Mouse (Mus musculus) megakaryocyte-erythroid progenitor cell, adult 5-6 weeks (primary cell): Measurements from ENCODE around the gene Cyyr1. TPM values are rescaled to one million over a fixed set of nuclear protein-coding genes. Genes with fewer than 3 reads are reported as not detected.
"Not testable (repeated sequence)": the region's sequence is repeated elsewhere in the genome, so short reads cannot be mapped to it uniquely, and the experiment has no call there.

Experiments used
- ATAC-seq: replicated peaks from 2 replicates; pipeline ENCODE4 v1.8.0; 2016; ENCODE audit warnings: mild to moderate bottlenecking, inconsistent platforms; ENCODE audit not compliant: severe bottlenecking, poor library complexity, low FRiP score, low TSS enrichment
- total RNA-seq, 2 experiments: library from RNA; stranded (forward) in 1 of 2; stranded (reverse) in 1 of 2; fragments of 200-1000, 215-1000 nt in 1 of 2; fragments of >200 nt in 1 of 2; fragmentation: Nextera tagmentation in 1 of 2; gene quantifications; 2 replicates each; pipeline ENCODE4 v1.2.3; 2014 to 2017

The Cyyr1 gene
- 1.1 and 1.7 TPM in 2 replicates for total RNA-seq (2014; fragmentation: Nextera tagmentation)
- 0.19 and 0.50 TPM in 2 replicates for total RNA-seq (2017)

DNA sequence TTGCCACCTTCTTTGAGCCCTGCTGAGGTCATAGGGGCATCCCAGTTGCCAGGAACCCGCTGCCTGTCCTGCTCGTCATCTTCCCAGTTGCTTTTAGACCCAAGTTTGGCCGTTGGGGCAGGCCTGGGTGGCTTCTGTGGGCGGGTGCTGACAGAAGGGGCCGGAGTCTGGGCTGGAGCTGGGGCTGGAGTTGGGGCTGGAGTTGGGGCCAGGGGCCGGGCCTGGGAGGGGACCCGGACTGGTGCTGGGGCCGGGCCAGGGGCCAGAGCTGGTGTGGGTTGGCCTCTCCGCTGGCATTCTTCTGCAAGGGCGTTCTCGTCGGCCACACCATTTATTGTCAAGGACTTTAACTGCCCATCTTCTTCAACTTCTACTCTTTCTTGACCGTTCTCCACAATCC is at the start of gene Cyyr1:
TSS of gene Cyyr1 (minus strand) at position 101 of the 400 bp plus-strand sequence.
- ATAC-seq = not testable (repeated sequence)

DNA sequence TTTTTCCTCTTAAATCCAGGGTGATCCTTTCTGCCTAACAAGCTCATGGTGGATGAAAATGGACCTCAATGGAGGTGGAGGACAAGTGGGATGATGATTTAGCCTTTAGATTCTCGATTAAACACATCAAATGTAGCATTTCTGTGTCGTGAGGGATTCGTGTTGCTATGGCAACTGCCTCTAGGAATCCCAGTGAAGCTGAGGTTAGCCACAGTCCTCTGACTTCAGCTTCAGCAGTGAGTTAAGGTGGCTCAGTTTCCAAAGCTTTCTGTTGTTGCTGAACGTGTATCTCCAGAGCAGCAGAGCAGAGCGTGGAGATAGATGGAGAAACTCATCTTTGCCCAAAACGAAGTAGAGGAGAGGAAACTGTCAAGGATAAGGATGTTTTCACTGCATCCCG is 35.6 kb upstream of the Cyyr1 start:
- ATAC-seq = no peak

DNA sequence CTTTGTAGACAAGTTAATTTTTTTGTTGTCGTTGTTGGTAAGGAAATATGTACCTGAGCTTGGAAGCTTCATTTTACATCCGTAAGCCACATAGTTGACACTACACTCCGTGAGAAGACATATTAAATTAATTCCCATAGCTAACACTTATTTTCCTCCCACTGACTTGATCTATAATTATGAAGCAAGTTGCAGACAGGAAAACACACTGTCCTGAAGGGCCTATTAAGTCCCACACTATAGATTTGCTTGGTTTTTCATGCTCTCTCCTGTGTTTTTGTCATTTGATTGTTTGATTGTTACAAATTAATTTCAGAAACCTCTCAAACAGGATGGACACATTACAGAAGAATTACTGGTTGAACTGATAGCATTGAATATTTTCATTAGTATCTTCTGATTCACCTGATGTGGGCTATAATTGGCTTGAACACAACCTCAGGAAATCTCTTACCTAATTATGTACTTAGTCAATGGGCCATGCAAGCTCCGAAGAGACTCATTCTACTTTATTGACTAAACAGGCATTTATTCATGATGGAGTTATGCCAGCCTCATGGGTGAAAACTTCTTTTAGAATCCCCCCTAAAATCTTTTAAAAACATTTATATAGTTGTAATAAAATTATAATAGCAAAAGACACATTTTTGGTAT is 34.5 kb upstream of the Cyyr1 start:
- ATAC-seq = no peak

DNA sequence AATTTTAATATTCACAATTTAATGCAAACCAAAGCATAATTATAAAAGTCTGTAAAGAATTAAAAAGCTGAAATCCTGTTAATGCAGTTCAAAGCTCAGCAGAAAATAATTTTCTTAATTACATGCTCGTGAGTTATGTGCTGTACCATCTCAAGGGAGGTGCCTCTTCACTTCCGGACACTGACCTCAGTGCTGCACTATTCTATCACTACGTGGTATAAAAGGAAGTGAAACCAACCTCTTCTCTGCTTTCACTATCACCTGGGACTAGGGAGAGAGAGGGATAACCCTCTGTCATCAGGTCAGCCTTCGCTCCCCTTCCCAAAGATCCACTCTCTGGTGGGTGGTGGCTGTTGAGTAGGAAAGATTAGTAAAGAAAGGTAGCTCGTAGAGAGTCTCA is 13.3 kb upstream of the Cyyr1 start:
- no peak for ATAC-seq

DNA sequence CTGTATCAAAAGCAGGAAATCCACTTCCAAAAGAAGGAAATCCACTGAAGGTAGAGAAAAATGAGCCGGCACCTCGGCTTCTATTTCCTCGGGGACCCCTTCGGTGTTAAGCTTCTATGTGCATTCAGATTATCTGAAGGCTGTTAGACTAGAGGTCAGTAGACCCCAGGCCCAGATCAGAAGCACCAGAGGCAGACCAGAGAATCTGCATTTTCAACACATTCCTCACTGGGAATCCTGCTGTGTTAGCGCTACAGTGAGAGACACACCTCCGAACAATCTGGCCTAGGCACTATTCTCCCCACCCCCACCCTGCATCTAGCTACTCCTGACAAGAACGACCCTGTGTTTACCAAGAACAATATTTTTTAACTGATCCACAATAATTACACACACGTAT is 641 bp upstream of the Cyyr1 start:
- no peak for ATAC-seq

DNA sequence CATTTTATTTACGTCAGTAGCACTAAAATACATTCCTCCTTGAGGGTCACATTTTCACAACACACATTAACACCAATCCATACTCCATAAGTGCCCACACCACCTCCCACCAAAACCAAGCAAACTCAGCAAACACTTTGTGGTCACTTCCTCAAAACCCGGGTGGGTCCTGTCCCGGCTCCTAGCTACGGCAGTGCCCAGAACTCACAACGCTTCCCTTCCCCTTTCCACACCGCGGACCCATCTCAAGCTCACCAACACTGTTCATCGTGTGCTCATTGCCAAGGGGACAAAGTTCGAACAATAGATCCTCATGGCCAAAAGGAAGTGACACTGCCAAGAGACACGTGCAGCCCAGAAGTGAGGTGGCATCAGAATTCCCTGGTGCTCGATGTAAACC is 1.2 kb downstream of the Cyyr1 start:
- ATAC-seq = not testable (repeated sequence)

DNA sequence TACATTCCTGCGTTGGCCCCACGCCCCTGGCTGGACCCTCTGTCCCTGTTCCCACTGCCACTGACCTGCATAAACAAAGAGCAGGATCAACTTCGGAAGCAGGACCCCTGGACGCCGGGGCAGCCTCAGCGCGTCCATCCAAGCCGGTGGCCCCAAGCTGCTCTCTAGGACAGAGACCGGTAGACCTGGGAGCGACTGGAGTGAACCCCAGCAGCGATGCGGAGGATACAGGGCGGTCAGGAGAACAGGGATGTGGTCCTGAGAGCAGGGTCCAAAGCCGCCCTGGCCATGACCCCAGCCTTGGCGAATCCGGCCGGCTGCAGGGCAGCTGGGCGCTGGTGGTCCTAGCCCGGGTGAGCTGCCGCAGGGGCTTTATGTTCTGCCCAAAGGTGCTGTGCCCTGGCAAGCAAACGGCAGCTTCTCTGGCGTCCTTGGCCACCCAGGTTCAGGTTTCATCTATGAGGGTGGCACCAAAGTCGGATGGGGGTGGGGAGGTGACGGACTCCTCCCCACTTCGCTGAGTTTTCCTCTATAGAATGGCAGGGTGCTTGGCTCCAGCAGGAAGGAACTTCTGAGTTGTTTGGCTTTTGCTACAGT is 3.1 kb downstream of the Cyyr1 start:
- peak; percentile 67 for ATAC-seq

DNA sequence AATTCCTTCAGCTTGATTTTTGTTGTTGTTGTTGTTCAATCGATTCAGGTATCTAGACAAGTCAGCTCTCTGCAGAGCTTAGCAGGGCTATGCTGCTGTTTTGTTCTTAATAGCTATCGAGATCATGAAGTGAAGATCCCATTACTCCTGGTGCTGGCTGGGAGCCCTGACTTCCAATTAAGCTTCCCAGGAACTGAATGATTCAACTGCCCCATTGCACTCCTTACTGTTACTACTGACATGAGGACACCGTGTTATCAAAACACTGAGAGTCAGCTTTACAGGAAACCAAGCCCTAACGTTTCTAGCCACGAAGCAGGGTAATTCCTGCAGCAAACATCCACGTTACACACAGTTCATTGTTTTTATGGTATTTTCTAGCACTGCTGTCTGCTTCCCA is 6.7 kb downstream of the Cyyr1 start:
- ATAC-seq = no peak

DNA sequence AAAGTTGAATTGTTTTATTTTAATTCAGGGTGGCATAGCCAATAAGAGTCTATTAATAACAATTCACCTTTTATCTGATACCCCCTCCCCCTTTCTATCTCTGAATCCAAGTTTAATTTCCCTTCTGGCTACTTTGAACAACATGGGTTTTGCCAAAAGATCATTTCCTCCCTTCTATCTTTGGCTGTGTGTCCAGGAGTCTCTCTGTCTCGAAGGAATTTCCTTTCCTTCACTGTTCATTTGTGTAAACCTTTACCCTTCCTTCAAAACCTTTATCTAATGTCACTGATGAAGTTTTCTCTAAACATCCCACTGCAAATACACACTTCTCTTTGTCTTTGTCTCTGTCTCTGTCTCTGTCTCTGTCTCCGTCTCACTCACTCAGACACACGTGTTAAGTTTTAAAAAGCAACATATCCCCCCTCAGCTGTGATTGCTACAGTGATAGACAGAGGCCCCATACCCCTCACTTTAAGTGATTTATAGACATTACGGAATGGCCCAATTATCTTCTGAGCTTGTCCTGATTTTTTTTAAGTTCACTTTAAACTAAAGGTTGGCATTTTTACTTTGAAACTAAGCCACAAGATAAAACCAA is 11.4 kb downstream of the Cyyr1 start:
- no peak for ATAC-seq

DNA sequence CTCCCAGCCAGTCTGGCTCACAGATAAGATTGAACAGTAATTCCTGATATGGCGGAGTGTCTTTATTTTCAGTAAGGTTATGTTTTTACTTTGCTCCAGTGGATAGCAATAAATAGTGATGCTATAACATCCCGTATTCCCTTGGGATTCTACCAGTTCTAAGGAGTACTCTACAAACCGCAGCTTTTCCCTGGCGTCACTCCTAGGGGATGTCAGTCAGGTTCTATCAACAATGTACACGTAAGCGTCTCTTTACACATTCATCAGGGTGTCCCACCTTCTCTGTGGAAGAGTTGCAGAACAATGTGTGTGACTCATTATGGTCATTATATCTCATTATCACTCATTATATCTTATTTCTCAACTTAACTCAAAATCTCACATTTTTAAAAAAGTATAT is 12.2 kb downstream of the Cyyr1 start:
- ATAC-seq = no peak

DNA sequence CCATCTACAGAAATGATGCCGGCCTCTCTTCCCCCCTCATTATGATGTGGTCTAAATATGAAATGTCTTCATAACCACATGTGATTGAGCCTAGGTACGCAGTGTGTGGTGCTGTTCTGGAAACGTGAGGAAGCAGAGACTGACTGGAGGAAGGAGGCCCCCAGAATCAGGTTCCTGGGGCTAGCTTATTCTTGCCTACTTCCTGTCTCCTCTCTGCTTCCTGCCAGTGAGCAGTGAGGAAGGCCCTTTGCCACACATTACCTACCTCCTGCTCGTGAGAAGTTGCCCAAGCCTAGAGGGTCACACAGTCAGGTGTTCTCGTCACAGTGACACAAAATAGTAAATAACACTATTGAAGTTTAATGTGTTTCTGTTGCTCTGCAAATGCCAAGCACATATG is 14.8 kb downstream of the Cyyr1 start:
- no peak for ATAC-seq

DNA sequence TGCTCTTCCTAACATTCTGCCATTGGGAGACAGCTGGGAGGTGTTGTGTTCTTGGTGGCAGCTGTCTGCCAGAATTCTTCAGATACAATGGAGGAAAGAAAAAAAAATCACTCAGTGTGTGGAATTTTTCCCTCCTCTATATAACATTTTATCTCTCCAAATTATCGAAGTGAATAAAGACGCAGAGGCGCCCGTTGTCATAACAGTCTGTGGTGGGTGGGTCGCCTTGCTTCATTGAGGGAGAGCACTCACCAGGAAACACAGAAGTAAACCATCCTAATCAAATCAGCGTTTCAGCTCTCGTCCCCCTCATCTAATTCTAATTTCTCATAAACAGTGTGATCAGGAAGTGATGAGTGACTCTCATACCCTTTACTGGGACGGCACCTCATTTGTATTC is 17.1 kb downstream of the Cyyr1 start:
- no peak for ATAC-seq

DNA sequence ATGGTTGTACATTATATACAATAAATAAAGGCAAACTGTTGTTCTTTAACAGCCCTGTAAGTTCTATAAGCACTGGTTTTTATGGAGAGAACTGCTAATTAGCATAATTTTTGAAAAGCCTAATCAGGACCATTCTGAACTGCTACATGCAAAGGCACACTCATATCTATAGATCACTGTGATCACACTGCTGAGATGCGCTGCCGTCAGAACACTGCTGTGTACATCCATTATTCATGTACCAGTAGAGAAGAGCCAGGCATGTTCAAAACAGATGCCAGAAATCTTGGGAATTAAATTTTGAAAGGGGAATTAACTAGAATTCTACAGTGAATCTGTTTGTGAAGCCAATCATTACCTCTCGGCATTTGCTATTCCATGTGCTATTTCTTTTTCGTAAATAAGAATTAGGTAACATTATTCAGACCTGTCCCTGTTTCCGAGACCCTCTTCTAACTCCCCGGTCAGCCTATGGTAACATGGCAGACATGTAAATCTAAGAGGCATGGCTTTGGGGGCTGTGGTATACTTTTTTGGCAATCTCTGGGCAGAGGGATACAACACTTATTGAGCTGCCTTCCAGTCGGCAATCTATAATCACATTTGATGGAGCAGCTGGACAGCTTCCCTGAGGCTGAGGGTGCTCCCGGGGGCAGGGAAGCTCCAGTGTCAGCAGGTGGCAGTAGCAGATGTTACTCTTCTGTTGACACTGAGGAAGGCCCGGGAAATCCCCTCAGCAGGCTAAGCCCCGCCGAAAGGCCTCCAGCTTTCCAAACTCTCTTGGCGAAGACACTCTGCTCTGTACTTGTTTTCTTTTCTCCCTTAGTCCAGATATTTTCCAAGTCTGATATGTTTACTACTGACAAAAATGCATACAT is 25.2 kb downstream of the Cyyr1 start:
- ATAC-seq = no peak

DNA sequence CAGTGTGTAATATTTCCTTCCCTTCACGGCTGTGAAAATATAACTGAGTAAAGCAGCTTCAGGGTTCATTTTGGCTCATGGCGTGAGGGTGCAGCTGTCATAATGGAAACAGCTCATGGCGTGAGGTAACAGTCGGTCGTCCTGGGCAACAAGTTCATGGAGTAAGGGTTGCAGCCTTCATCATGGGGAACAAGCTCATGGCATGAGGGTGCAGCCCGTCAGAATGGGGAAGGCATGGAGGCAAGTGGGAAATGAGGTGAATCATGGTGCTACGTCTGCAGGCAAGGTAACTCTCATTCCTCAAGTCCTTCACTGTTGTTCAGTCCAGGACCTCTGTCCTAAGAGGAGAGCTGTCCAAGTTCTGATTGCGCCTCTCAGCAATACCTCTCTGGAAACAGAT is 28.6 kb downstream of the Cyyr1 start:
- ATAC-seq = no peak

DNA sequence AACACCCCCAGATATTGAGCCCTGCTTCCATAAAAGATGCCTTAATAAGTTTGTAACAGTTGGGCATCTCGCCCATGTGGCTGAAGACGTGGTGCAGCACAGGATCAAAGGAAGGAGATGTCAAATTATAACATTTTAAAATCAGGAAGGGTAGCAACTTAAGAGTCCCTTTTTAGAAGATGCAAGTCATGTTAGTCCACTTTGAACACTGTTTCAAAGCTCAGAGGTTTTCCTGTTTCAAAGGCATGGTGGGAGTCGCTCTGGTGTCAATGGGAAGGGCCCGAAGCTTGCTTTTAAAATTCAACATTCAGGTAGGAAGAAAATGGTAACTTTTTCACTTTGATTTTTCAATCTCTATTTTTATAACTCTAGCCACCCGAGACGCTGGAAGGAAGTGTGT is 45.9 kb downstream of the Cyyr1 start:
- ATAC-seq = no peak

DNA sequence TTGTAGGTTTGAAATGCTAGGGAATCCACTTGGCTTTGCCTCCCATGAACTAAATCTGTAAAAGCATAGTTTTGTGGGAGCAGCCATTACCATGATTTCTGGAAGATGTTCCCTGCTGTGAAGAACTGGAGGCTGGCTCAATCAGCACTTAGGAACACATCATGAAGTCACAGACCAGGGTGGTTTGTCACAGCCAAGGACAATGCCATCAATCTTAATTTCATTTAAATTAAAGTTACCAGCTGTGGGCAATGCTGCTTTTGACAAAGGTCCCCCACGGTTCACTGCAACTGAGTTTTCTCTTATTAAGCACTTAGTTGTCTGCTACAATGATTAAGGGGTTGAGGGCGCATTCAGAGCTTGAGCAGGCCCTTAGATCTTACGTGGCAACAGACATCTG is 48.1 kb downstream of the Cyyr1 start:
- ATAC-seq = no peak

DNA sequence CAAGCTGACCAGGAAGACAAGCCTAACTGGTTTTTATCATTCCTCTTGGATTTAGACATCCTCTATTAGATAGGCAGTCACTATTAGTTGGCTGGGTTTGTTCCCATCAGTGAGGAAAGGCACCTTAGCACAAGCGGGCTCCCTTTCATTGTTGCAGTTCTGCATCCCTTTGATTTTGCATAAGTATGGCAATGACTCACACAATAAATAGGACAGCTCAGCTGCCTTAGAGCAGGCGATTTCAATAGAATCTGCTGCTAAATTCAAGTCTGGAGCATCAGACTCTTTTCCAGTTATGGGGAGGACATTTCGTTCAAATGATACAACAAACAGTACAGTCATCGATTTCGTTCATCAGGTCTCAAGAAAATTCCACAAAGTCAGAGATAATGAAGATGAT is 49.8 kb downstream of the Cyyr1 start:
- no peak for ATAC-seq

DNA sequence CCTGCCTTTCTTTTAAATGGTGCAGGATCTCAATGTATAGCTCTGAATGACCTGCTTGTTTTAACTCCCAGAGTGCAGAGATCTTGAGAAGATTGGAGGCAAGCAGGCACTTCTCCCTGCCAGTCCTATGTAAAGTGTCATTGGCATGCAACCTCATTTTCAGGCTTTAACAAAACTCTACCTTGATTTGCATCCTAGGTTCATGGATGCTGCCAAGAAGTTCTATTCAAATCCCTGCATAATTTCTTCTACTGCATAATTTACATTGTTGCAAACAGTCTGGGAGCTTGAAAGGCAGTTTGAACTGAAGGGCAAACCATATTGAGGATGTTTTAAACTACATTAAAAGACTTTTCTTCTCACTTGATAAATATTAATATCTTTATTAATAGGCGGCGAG is 57.4 kb downstream of the Cyyr1 start:
- no peak for ATAC-seq

DNA sequence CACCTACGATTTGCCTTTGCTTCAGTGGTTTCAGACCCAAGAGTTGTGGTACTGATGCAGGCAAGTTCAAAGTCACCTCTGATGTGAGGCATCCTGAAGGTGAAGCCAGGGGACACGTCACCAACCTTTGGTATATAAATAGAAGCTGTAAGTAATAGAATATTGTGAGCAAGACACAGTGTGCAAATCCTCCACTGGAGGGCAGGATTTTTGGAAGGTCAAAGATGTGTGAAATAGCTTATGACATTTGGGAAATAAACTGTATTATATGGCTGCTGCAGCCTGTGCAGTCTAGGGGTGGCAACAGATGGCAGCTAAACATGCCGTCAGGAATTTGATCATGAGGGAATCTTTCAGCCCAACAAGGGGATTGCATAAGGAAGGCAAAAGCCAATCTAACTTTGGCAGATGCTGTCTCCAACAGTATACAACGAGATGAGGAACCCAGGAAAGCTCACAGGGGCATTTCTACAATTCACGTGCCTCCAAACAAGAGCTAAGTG is 65.0 kb downstream of the Cyyr1 start:
- no peak for ATAC-seq

DNA sequence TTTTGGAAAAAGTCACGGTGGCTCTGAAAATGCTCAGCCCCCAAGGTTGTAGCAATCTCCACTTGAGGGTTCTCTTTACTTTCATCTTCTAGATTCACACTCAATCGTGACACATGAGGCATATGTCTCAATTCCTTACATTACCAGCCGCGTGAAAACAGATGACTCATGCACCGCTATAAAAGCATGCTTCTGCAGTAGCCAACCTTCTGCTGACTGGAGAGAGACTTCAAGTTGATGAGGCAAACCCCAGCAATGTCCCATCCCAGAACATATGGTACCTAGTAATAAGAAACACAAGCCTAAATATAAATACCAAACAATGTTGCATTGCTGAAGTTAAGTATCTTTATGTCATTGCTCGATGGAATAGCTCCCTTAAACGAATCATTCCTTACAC is 65.9 kb downstream of the Cyyr1 start:
- ATAC-seq = no peak
